Mouse (Mus musculus): ENCODE data around the gene Marc1. TPM values are rescaled to one million over a fixed set of nuclear protein-coding genes. Genes with fewer than 3 reads are reported as not detected.

Marc1 gene
- polyA plus RNA-seq, 1 experiment from 2014 or later: 0.14 TPM

DNA sequence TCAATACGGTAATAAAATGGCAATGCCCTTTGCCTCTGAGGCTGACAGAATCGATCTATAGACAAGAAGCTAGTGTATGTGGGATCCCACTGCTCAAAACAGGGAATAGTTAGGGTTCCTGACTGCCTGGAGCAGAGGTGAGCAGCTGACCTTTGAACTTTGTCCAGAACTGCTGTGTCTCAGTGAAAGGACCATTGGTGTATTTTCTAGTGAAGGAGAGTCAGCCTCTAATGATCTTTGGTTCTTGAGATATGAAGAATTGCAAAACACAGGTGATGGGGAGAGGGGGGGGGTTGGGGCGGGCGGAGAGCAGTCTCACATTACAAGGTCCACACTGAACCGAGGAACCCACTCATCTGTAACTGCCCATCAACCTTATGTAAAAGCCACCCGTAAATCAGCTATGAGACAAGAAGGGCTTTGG, 1.5 kb downstream of the Marc1 start:
- WGBS: 61% methylated on average over 6 of the region's 6 CpGs
- Histone ChIP-seq H3K36me3 (peaks cover 13% of the 10 kb centered on the region), H3K27me3 (peaks cover 38% of the 10 kb centered on the region), H3K4me1 (peaks cover 8% of the 10 kb centered on the region), H3K4me3 (no peak overlapping the region), H3K27ac (no peak overlapping the region), H3K4me2 (replicated peaks) (no peak overlapping the region), H3K9ac (no peak overlapping the region), H3K9me3 (no peaks in the 10 kb centered on the region)
- no peak for ATAC-seq (ENCODE audit: low FRiP score, low read depth)

DNA sequence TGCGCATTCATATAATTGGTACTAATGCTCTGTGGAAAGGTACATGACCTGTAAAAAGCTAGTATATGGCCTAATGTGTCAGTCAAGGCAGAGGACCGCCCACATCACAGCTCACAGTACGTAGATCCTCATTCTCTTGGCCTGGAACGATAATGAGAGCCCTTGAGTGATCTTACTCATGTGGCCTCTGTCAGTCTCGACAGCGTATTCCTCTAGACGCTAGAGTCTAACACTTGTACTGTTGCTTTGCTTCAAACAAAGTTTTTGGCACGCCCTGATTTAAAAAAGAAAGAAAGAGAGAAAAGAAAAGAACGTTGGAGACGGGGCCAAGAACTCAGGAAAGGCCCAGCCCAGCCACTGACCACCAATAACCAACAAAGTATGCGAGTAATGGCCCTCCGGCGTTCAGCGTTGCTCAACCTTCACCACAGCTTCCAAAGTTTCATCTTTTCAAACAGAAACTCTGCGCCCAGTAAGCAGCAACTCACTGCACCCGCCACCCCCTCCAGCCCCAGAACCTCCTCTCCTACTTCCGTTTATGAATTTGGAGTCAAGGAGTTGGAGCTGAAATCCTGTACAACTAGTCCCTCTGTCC, 2.6 kb downstream of the Marc1 start:
- Histone ChIP-seq H3K9ac (no peak overlapping the region), H3K36me3 (peaks cover 13% of the 10 kb centered on the region), H3K27ac (no peak overlapping the region), H3K4me2 (replicated peaks) (no peak overlapping the region), H3K4me3 (no peak overlapping the region), H3K4me1 (peaks cover 8% of the 10 kb centered on the region), H3K27me3 (peaks cover 38% of the 10 kb centered on the region), H3K9me3 (no peaks in the 10 kb centered on the region)
- ATAC-seq (ENCODE audit: low FRiP score, low read depth): no peak
- 89% methylated on average over 17 of the region's 17 CpGs for WGBS

DNA sequence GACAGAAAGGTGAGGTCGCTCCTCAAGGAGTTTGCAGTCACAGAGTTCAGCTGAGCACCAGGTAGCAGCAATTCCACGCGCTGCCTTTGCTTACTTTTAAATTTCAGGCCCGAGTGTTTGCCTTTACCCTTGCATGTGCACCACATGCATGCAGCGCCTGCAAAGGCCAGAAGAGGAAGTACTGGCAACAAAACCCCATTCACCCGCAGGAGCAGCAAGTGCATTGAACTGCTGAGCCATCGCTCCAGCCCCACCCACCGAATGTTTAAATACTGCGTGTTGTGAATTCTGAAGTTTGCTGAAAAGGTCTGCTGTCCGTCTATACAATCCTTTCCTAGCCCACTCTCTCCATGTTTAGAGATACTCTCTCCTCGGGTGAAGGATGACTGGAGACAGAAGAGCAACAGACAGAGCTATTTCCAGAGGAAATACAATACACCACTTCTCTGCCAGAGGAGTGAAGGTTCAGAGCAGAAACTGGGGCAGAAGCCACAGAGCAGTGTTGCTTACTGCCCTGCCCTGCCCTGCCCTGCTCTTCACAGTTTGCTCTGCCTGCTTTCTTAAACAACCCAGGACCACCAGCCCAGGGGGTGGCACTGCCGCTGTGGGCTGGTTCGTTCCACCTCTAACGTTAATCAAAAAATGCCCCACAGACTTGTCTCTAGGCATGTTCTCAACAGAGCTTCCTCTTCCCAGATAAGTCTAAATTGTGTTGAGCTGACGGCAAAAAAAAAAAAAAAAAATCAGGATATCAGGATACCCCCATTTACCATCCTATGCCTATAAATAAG, 3.3 kb downstream of the Marc1 start:
- Histone ChIP-seq H3K27me3 (peaks cover 38% of the 10 kb centered on the region), H3K9me3 (no peaks in the 10 kb centered on the region), H3K4me1 (peaks cover 8% of the 10 kb centered on the region), H3K9ac (no peak overlapping the region), H3K4me3 (no peak overlapping the region), H3K4me2 (replicated peaks) (no peak overlapping the region), H3K36me3 (peaks cover 7% of the 10 kb centered on the region), H3K27ac (no peak overlapping the region)
- 78% methylated on average over 15 of the region's 15 CpGs for WGBS
- no peak for ATAC-seq (ENCODE audit: low FRiP score, low read depth)

DNA sequence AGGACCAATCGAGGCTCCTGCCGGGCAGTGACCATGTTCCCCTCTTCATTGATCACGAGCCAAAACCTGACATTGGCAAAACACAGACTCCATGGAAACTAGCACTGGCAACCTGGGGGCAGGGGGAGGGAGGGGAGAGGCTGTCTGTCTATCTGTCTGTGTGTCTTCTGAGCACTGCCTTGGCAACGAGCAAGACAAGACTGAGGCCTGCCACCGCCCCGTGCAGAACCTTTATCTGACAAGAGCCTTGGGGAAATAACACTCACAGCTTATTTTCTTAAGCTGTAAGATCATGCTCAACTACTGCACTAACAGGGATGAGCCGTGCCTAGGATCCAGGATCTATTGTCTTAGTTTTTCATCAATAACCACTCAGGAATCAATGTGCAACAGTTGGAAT, 4.0 kb downstream of the Marc1 start:
- no peak overlapping the region for H3K9ac ChIP-seq
- peaks cover 8% of the 10 kb centered on the region for H3K4me1 ChIP-seq
- peaks cover 34% of the 10 kb centered on the region for H3K27me3 ChIP-seq
- WGBS: 83% methylated on average over 7 of the region's 7 CpGs
- no peak overlapping the region for H3K27ac ChIP-seq
- no peak for ATAC-seq (ENCODE audit: low FRiP score, low read depth)
- no peak overlapping the region for H3K4me3 ChIP-seq
- H3K9me3 ChIP-seq: no peaks in the 10 kb centered on the region
- H3K36me3 ChIP-seq: peaks cover under 1% of the 10 kb centered on the region
- no peak overlapping the region for H3K4me2 ChIP-seq (replicated peaks)

DNA sequence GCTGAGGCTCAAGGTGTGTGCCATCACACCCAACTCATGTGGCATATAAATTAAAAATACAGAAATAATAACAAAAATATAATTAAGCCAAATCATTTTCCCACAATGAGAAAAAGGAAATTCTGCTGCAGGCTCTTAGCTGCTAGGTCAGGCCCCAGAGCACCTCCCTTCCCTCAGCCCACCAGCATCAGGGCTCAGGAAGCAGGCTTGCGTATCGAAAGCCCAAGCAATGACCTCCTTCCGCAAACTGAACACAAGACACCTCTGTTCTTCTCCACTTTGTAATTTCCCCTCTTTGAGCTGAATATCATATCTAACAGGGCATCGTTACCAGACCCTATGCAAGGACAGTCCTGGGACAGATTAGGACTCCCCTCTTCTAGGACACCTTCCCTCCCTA, 5.4 kb downstream of the Marc1 start:
- no peak for ATAC-seq (ENCODE audit: low FRiP score, low read depth)

DNA sequence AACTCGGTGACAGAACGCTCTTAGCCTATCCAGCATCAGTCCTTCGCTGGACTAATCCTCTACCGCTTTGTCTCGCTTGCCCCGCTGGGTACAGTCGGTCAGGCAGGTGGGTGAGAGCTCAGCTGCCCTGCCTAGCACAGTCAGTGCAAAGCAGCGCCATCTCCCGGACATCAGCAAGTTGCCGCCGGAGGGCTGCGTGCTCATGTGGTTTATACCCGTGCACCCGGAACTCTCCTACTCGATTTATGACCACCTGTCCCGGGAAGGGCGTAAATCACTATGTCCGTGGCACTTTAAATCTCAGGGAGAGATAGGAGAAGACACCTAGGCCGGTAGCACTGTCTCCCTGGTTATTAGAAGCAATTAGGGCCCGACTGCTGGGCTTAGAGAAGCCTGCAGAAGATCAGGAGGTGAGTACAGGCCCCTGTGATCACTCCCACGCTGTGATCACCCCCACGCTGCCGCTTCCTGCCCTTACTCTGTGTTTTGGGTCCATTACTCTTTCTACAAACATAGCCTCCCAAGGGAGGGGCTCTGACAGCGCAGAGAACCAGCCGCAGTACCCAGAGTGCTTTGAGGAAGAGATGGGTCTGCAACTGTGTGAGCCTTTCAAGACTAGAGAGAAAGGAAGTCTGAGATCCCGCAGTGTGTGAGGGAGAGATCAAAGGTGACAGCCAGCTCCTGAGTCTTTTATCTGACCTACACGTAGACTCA, 17.8 kb downstream of the Marc1 start:
- Histone ChIP-seq H3K36me3 (no peaks in the 10 kb centered on the region), H3K4me1 (no peaks in the 10 kb centered on the region), H3K27me3 (peaks cover 20% of the 10 kb centered on the region), H3K4me3 (no peak overlapping the region), H3K27ac (no peak overlapping the region), H3K4me2 (replicated peaks) (peak overlapping the region; percentile 23; the same call in 1 of the 2 replicates), H3K9ac (no peak overlapping the region), H3K9me3 (no peaks in the 10 kb centered on the region)
- 9% methylated on average over 27 of the region's 27 CpGs for WGBS
- ATAC-seq (ENCODE audit: low FRiP score, low read depth): no peak

More for the DNA sequence above, 5.4 kb downstream of the Marc1 start:
- Histone ChIP-seq H3K36me3 (no peaks in the 10 kb centered on the region), H3K4me2 (replicated peaks) (no peak overlapping the region), H3K27me3 (peaks cover 21% of the 10 kb centered on the region), H3K9ac (no peak overlapping the region), H3K4me1 (peaks cover 4% of the 10 kb centered on the region), H3K9me3 (peaks cover 5% of the 10 kb centered on the region; the same call in 1 of the 2 replicates), H3K4me3 (no peak overlapping the region), H3K27ac (no peak overlapping the region)
- WGBS: 92% methylated on average over 4 of the region's 4 CpGs

DNA sequence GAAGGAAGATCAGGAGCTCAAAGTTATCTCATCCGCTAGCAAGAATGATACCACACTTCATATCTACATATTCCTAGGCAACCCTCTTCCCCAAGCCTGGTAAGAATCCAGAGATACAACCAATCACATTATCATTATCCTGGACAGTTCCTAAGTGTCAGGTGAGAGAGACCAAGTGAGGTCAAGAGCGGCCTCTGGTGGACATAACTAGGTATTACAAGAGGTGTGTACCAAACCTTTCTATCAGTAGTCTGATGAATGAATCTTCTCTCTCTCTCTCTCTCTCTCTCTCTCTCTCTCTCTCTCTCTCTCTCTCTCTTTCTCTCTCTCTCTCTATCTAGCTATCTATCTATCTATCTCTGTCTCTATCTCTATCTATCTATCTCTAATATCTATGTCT, 20.0 kb downstream of the Marc1 start:
- no peak overlapping the region for H3K4me3 ChIP-seq
- no peak overlapping the region for H3K9ac ChIP-seq
- peaks cover 20% of the 10 kb centered on the region for H3K27me3 ChIP-seq
- no peaks in the 10 kb centered on the region for H3K9me3 ChIP-seq
- H3K27ac ChIP-seq: no peak overlapping the region
- no peaks in the 10 kb centered on the region for H3K36me3 ChIP-seq
- no peak for ATAC-seq (ENCODE audit: low FRiP score, low read depth)
- H3K4me2 ChIP-seq (replicated peaks): no peak overlapping the region
- H3K4me1 ChIP-seq: no peaks in the 10 kb centered on the region
- WGBS: 5% methylated on average over 2 of the region's 2 CpGs

DNA sequence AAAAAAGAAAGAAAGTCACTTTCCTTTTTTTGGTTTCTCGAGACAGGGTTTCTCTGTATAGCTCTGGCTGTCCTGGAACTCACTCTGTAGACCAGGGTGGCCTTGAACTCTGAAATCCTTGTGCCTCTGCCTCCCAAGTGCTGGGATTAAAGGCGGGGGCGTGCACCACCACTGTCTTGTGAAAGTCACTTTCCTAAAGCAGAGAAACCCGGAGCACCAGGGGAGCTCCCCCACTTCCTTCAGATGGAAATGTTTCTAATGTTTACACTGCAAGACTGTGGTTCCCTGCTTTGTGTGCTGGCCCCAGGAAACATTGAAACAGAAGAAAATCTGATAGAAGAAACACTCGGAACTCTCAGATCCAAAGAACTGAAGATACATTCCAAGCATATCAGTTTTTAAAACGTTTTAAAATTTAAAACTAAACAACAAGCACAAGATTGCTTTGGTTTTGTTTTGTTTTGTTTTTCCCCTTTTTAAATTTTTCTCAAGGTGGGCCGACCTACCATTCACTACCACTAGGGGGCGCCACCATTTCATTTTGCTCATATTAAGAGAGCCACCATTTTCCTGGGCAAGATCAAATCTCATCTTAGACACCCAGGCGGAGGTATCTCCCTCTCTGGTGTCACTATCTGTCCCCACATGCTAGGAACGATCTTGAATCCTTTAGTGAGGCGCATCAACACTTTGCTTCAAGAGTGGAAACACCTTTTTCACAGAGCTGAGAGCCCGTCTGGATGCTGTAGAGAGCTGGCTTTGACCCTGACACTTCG, 24.5 kb downstream of the Marc1 start:
- H3K9ac ChIP-seq: no peak overlapping the region
- 66% methylated on average over 13 of the region's 13 CpGs for WGBS
- H3K9me3 ChIP-seq: no peaks in the 10 kb centered on the region
- H3K27me3 ChIP-seq: peaks cover 12% of the 10 kb centered on the region; the same call in 1 of the 2 replicates
- H3K36me3 ChIP-seq: no peaks in the 10 kb centered on the region
- no peak overlapping the region for H3K4me3 ChIP-seq
- no peak overlapping the region for H3K4me2 ChIP-seq (replicated peaks)
- H3K4me1 ChIP-seq: no peaks in the 10 kb centered on the region
- H3K27ac ChIP-seq: no peak overlapping the region
- no peak for ATAC-seq (ENCODE audit: low FRiP score, low read depth)

DNA sequence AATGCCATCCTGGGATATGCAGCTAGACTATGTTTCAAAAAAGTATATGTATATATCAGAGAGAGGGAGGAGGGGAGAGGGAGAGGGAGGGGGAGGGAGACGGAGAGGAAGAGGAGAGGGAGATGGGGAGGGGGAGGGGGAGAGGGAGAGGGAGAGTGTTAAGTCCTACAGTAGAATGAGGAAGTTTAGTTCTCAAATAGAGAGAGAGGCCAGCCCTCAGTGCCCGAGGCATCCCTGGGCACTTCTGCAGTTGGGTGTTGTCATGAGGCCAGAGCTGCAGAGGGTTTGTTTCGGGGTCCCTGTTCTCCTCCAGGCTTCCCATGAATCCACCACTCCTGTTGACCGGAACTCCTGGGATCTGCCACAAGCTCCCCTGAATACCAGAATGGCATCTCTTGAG, 27.5 kb downstream of the Marc1 start:
- Histone ChIP-seq H3K9ac (no peak overlapping the region), H3K27ac (no peak overlapping the region), H3K4me3 (no peak overlapping the region), H3K4me1 (no peaks in the 10 kb centered on the region), H3K4me2 (replicated peaks) (no peak overlapping the region), H3K36me3 (no peaks in the 10 kb centered on the region), H3K27me3 (peaks cover 16% of the 10 kb centered on the region), H3K9me3 (no peaks in the 10 kb centered on the region)
- no peak for ATAC-seq (ENCODE audit: low FRiP score, low read depth)
- 80% methylated on average over 4 of the region's 4 CpGs for WGBS

DNA sequence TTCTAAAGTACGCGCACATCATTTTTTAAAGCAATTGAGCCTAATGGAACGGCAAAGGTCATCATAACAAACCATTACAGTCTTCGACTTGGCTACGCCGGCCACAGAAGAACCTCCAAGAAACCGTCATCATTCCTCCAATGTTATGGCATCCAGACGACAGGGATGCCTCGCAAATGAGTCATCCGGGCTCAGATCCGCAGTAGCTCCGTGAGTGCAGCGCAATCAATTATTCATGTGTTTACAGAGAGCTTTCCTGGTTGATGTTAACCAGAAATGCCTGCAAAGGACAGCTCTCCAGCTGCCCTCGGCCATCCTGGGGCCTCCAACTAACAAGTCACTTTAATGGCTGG, 29.0 kb downstream of the Marc1 start:
- peaks cover 24% of the 10 kb centered on the region for H3K27me3 ChIP-seq
- H3K9ac ChIP-seq: no peak overlapping the region
- no peak for ATAC-seq (ENCODE audit: low FRiP score, low read depth)
- H3K9me3 ChIP-seq: no peaks in the 10 kb centered on the region
- no peaks in the 10 kb centered on the region for H3K4me1 ChIP-seq
- no peaks in the 10 kb centered on the region for H3K36me3 ChIP-seq
- WGBS: 23% methylated on average over 14 of the region's 14 CpGs
- H3K4me3 ChIP-seq: no peak overlapping the region
- no peak overlapping the region for H3K4me2 ChIP-seq (replicated peaks)
- no peak overlapping the region for H3K27ac ChIP-seq

DNA sequence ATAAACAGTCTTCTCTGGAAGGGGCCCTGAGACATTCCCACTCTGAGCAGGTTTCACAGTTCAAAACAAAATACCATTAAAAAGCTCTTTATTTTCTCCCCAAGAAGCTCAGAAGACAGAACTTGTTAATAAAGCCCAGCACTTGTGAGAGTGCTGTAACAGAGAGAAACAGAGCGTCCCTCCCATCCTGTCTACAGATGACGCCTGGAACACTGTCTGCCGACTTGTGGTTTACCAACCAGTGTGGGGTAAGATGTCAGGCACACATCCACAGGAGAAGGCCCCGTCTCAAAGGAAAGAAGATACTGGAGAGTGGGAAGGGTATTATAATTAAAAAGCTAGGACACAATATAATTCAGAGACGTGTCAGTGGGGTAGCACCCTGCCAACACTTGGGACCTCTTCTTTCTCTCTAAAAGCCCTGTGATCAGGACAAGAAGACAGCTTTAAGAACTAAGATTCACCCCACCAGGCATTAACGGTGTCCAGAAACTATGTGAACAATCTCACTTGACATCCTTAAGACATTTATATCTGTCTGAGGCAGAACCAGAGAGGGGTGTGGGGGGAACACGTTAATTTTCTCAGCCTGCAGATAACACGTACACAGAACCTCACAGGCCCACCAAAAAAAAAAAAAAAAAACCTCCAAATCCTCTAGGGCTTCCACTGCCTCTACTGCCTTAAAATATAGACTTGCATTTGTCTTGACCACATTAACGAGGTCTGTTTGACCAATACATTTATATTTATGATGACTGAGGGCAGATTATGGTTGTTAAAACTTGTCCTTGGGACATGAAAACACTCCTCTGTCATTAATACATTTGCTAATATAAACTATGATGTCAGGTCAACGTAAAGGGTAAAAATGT, 29.6 kb downstream of the Marc1 start:
- H3K27me3 ChIP-seq: peaks cover 27% of the 10 kb centered on the region
- no peak overlapping the region for H3K27ac ChIP-seq
- no peaks in the 10 kb centered on the region for H3K36me3 ChIP-seq
- H3K9me3 ChIP-seq: no peaks in the 10 kb centered on the region
- 51% methylated on average over 10 of the region's 10 CpGs for WGBS
- no peak for ATAC-seq (ENCODE audit: low FRiP score, low read depth)
- H3K4me3 ChIP-seq: no peak overlapping the region
- no peaks in the 10 kb centered on the region for H3K4me1 ChIP-seq
- no peak overlapping the region for H3K9ac ChIP-seq
- H3K4me2 ChIP-seq (replicated peaks): no peak overlapping the region
